Mouse (Mus musculus) gonadal fat pad, adult 2 months (tissue): ENCODE measurements around the gene Tmem62. TPM values are rescaled to one million over a fixed set of nuclear protein-coding genes. Genes with fewer than 3 reads are reported as not detected.

ENCODE experiments used
- polyA plus RNA-seq: library from polyadenylated mRNA; depleted of rRNA; stranded (reverse); fragments of >200 nt; gene quantifications from 2 replicates; pipeline ENCODE4 v1.2.3, GENCODE M21; 2012; rRNA removed

Gene Tmem62
- polyA plus RNA-seq, 1 experiment = 10.7 TPM

Other genes with a start within 250 kb of the Tmem62 start
- gene Cdan1, start 126.9 kb upstream of the Tmem62 start, polyA plus RNA-seq = 13.9 and 16.4 TPM in 2 replicates
- 3.1 and 3.9 TPM in 2 replicates for gene Ttbk2, start 126.4 kb upstream of the Tmem62 start, polyA plus RNA-seq
- gene Ubr1, start 6.3 kb upstream of the Tmem62 start, polyA plus RNA-seq = 31.0 and 33.1 TPM in 2 replicates
- gene Ccndbp1, start 31.4 kb downstream of the Tmem62 start, polyA plus RNA-seq = 28.4 and 32.4 TPM in 2 replicates
- gene Epb42, start 60.1 kb downstream of the Tmem62 start, polyA plus RNA-seq = 0.04 and 0.11 TPM in 2 replicates
- 0.23 TPM in 1 of 2 replicates, not detected in the other for gene Tgm5, start 108.8 kb downstream of the Tmem62 start, polyA plus RNA-seq
- gene Tgm7, start 132.8 kb downstream of the Tmem62 start, polyA plus RNA-seq = not detected in 2 replicates
- 5.7 and 5.8 TPM in 2 replicates for gene Adal, start 163.4 kb downstream of the Tmem62 start, polyA plus RNA-seq
- gene Lcmt2, start 163.6 kb downstream of the Tmem62 start, polyA plus RNA-seq = 9.4 and 10.3 TPM in 2 replicates
- 22.5 and 26.1 TPM in 2 replicates for gene Tubgcp4, start 193.6 kb downstream of the Tmem62 start, polyA plus RNA-seq
- gene Zscan29, start 194.1 kb downstream of the Tmem62 start, polyA plus RNA-seq = 3.0 and 3.9 TPM in 2 replicates